Mouse (Mus musculus) neural tube, postnatal 0 days (tissue): ENCODE data around the gene Pih1h3b. TPM values are rescaled to one million over a fixed set of nuclear protein-coding genes. Genes with fewer than 3 reads are reported as not detected.

Experiments
- polyA plus RNA-seq: library from polyadenylated mRNA; unstranded; fragments of >200 nt; fragmentation: Nextera tagmentation; extraction: Ambion mirVana; gene quantifications from 2 replicates; pipeline ENCODE4 v1.2.1, GENCODE M21; 2015

The Pih1h3b gene
- not detected in 2 replicates for polyA plus RNA-seq

GRCm38 (mm10) chrX:140062135-140062975 lies at the start of gene Pih1h3b, which contains the start of gene Nup62cl:
Gene Pih1h3b, plus strand, starts transcription at chrX:140062879.
Gene Nup62cl, minus strand, starts transcription at chrX:140062712.

Other genes with a start within 250 kb of the Pih1h3b start
- gene Morc4, start 191.2 kb upstream of the Pih1h3b start, polyA plus RNA-seq = 2.4 and 2.5 TPM in 2 replicates
- gene Rbm41, start 64.3 kb upstream of the Pih1h3b start, polyA plus RNA-seq = 2.3 and 2.7 TPM in 2 replicates
- 1.3 and 1.7 TPM in 2 replicates for gene Nup62cl, start 167 bp upstream of the Pih1h3b start, polyA plus RNA-seq